Mouse (Mus musculus) heart, adult 9 months (tissue): Measurements from ENCODE around the gene Agxt.

Source experiments
- DNase-seq, 2 experiments: peaks; one replicate each; pipeline ENCODE4 v3.0.0; 2022; ENCODE audit warnings: low spot score in 2 of 2

The Agxt gene

GRCm38 (mm10) chr1:93135036-93135526, at the start of gene Agxt:
Agxt (plus strand) TSS chr1:93135240.
- DNase-seq = no peak

GRCm38 (mm10) chr1:93092582-93092981, 42.5 kb upstream of the Agxt start:
- DNase-seq = no peak

GRCm38 (mm10) chr1:93098956-93099355, 36.1 kb upstream of the Agxt start:
- DNase-seq = no peak

GRCm38 (mm10) chr1:93100243-93100575, 34.8 kb upstream of the Agxt start:
- DNase-seq = no peak

- no peak for DNase-seq
These were observed 34.2 kb upstream of the Agxt start for GRCm38 (mm10) chr1:93100576-93101491.

- DNase-seq = no peak
These were observed 33.4 kb upstream of the Agxt start, which contains the start of gene Kif1a for GRCm38 (mm10) chr1:93101571-93102061. Kif1a (minus strand) TSS chr1:93101951.

- no peak for DNase-seq
These were observed 32.3 kb upstream of the Agxt start for GRCm38 (mm10) chr1:93102700-93103099.

GRCm38 (mm10) chr1:93114713-93115463, 20.2 kb upstream of the Agxt start:
- peak in 1 of 2 experiments; percentile 16 for DNase-seq

GRCm38 (mm10) chr1:93115471-93115870, 19.6 kb upstream of the Agxt start:
- no peak for DNase-seq

- DNase-seq = no peak
These were observed 16.2 kb upstream of the Agxt start for GRCm38 (mm10) chr1:93118816-93119215.

GRCm38 (mm10) chr1:93123179-93123854, 11.7 kb upstream of the Agxt start:
- no peak for DNase-seq

GRCm38 (mm10) chr1:93124066-93124465, 11.0 kb upstream of the Agxt start:
- no peak for DNase-seq

GRCm38 (mm10) chr1:93125256-93125655, 9.8 kb upstream of the Agxt start:
- peak in 1 of 2 experiments; percentile 33 for DNase-seq

GRCm38 (mm10) chr1:93128209-93128608, 6.8 kb upstream of the Agxt start:
- no peak for DNase-seq

- DNase-seq = no peak
These were observed 6.2 kb upstream of the Agxt start for GRCm38 (mm10) chr1:93128710-93129349.

- DNase-seq = no peak
These were observed 4.6 kb upstream of the Agxt start for GRCm38 (mm10) chr1:93130242-93130983.

- no peak for DNase-seq
These were observed 2.4 kb upstream of the Agxt start for GRCm38 (mm10) chr1:93132676-93133075.

GRCm38 (mm10) chr1:93138534-93138933, 3.5 kb downstream of the Agxt start:
- no peak for DNase-seq

- no peak for DNase-seq
These were observed 4.7 kb downstream of the Agxt start for GRCm38 (mm10) chr1:93139713-93140112.

GRCm38 (mm10) chr1:93142871-93143270, 7.8 kb downstream of the Agxt start:
- DNase-seq = no peak

GRCm38 (mm10) chr1:93144176-93144575, 9.1 kb downstream of the Agxt start:
- DNase-seq = peak; percentile 32 to 40
